Mouse (Mus musculus) colon, adult 2 months (tissue): ENCODE data around the gene Gm3594. TPM values are rescaled to one million over a fixed set of nuclear protein-coding genes. Genes with fewer than 3 reads are reported as not detected.

Experiments
- polyA plus RNA-seq: library from polyadenylated mRNA; depleted of rRNA; stranded (reverse); fragments of >200 nt; gene quantifications from 2 replicates; pipeline ENCODE4 v1.2.3, GENCODE M21; 2012; rRNA removed

The Gm3594 gene
- not detected in 2 replicates for polyA plus RNA-seq

GRCm38 (mm10) chr14:6444511-6444910 is at the start of gene Gm3594:
TSS of gene Gm3594 (minus strand) at chr14:6444611.

GRCm38 (mm10) chr14:6412382-6412781 is 32.0 kb downstream of the Gm3594 start, which contains the start of gene Gm3591:
TSS of gene Gm3591 (minus strand) at chr14:6412482.

GRCm38 (mm10) chr14:6390219-6390618 is 54.2 kb downstream of the Gm3594 start, which contains the start of gene Gm16440:
TSS of gene Gm16440 (minus strand) at chr14:6390319.

Other genes starting within 250 kb of the Gm3594 start
- not detected in 2 replicates for gene Gm21560, start 225.3 kb downstream of the Gm3594 start, polyA plus RNA-seq
- 0.37 TPM in 1 of 2 replicates, not detected in the other for gene Gm3411, start 157.4 kb downstream of the Gm3594 start, polyA plus RNA-seq
- not detected in 2 replicates for gene Gm21103, start 139.8 kb downstream of the Gm3594 start, polyA plus RNA-seq
- gene Gm3618, start 100.9 kb downstream of the Gm3594 start, polyA plus RNA-seq: not detected in 2 replicates
- not detected in 2 replicates for gene Gm16440, start 54.3 kb downstream of the Gm3594 start, polyA plus RNA-seq
- gene Gm3591, start 32.1 kb downstream of the Gm3594 start, polyA plus RNA-seq: 0.06 and 0.21 TPM in 2 replicates
- not detected in 2 replicates for gene Gm8356, start 92.7 kb upstream of the Gm3594 start, polyA plus RNA-seq
- gene Gm3629, start 146.0 kb upstream of the Gm3594 start, polyA plus RNA-seq: not detected in 2 replicates
- gene Gm3460, start 177.8 kb upstream of the Gm3594 start, polyA plus RNA-seq: not detected in 2 replicates
- 0.06 TPM in 1 of 2 replicates, not detected in the other for gene Gm10251, start 239.6 kb upstream of the Gm3594 start, polyA plus RNA-seq